16 mouse cellular contexts compared by ENCODE assay signal in the genomic region with DNA sequence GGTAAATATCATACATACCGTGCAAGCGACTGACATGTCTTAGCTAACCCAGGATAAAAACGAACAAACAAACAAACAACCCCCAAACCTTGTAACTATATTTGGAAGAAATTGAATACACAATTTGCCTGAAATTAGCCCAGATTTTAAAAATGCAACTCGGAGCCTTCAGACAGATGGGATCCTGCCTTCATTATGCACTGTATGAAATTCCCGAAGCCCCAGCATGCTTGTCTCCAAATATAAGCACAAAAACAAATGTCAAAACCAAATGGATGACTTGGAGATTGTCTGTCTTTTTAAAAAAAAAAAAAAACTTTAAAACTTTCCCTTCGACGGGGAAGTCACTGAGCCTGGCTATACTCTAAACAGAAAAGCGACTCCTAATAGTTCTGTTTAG.
"Had no signal": no experiment of that assay in that cellular context is flagged by ENCODE, and none has a peak within 500 bp of the region (broad histone marks: within the 10 kb centered on the region; RNA-seq: fewer than 3 reads in every experiment).

No protein-coding gene starts in this region.

- H3K4me3 ChIP-seq: megakaryocyte, embryonic 14.5 days; midbrain, embryonic 13.5 days; midbrain, embryonic 15.5 days; neural tube, embryonic 12.5 days; stomach, embryonic 15.5 days had no signal

- H3K9me3 ChIP-seq: megakaryocyte, embryonic 14.5 days; midbrain, embryonic 13.5 days; midbrain, embryonic 15.5 days; neural tube, embryonic 12.5 days; stomach, embryonic 15.5 days had no signal

- H3K27ac ChIP-seq: macrophage; midbrain, embryonic 15.5 days; neural tube, embryonic 12.5 days; stomach, embryonic 15.5 days; stomach, postnatal 0 days had no signal

- H3K9ac ChIP-seq: lung, embryonic 14.5 days; midbrain, embryonic 13.5 days; midbrain, embryonic 15.5 days; neural tube, embryonic 12.5 days; stomach, embryonic 15.5 days had no signal

- ATAC-seq: midbrain, embryonic 15.5 days had no signal

- DNase-seq: lung, adult 18-20 months; lung, embryonic 14.5 days; lung, postnatal 10 days; lung, postnatal 36 days; right cerebral cortex, postnatal 14 days; thymus, adult 18-20 months; thymus, postnatal 14 days; thymus, postnatal 36 days had no signal

- H3K27me3 ChIP-seq: megakaryocyte, embryonic 14.5 days; midbrain, embryonic 13.5 days; midbrain, embryonic 15.5 days; neural tube, embryonic 12.5 days; stomach, embryonic 15.5 days had no signal

- H3K4me2 ChIP-seq: lung, embryonic 14.5 days; midbrain, embryonic 11.5 days; midbrain, embryonic 13.5 days; midbrain, embryonic 15.5 days; neural tube, embryonic 12.5 days; stomach, embryonic 15.5 days had no signal
